Mouse (Mus musculus) cerebellum, adult 11 months (tissue): Measurements from ENCODE around the gene Spdye4b.

Source experiments
- DNase-seq: peaks from one replicate; pipeline ENCODE4 v3.0.0; 2022

Spdye4b gene

GRCm38 (mm10) chr5:143222287-143222686 lies 41.5 kb downstream of the Spdye4b start:
- no peak for DNase-seq

GRCm38 (mm10) chr5:143226790-143227189 lies 46.0 kb downstream of the Spdye4b start, which contains the start of gene Spdye4a:
Spdye4a (minus strand) TSS chr5:143226890.
- no peak for DNase-seq

- peak; percentile 95 for DNase-seq
Measured at GRCm38 (mm10) chr5:143235028-143235693, 54.3 kb downstream of the Spdye4b start, which contains the start of gene Zfp12. Zfp12 (plus strand) TSS chr5:143235163.

GRCm38 (mm10) chr5:143236036-143236435 lies 55.2 kb downstream of the Spdye4b start:
- DNase-seq = no peak

GRCm38 (mm10) chr5:143244926-143245325 lies 64.1 kb downstream of the Spdye4b start:
- DNase-seq = no peak

- DNase-seq = no peak
Measured at GRCm38 (mm10) chr5:143252039-143252438, 71.2 kb downstream of the Spdye4b start.

- no peak for DNase-seq
Measured at GRCm38 (mm10) chr5:143252791-143253185, 72.0 kb downstream of the Spdye4b start.

GRCm38 (mm10) chr5:143253186-143253880 lies 72.5 kb downstream of the Spdye4b start:
- DNase-seq = peak; percentile 63

GRCm38 (mm10) chr5:143253881-143254486 lies 73.2 kb downstream of the Spdye4b start:
- no peak for DNase-seq
